Mouse (Mus musculus) CD8-positive naive resting alpha-beta T cell, adult 2 months (primary cell): ENCODE measurements around the gene Trp73.
A peak's percentile ranks its signal among the peaks of the same experiment; 100 is the strongest.

Source experiments
- DNase-seq, 2 experiments: peaks; one replicate each; pipeline ENCODE4 v3.0.0; 2022; ENCODE audit warnings: low read depth in 2 of 2, low spot score in 2 of 2

Trp73 gene

GRCm38 (mm10) chr4:154105381-154106001 lies 34.5 kb downstream of the Trp73 start:
- DNase-seq: peak; percentile 24 to 46

- DNase-seq: no peak
These were observed 36.1 kb downstream of the Trp73 start for GRCm38 (mm10) chr4:154103912-154104311.

GRCm38 (mm10) chr4:154103386-154103785 lies 36.6 kb downstream of the Trp73 start:
- no peak for DNase-seq

GRCm38 (mm10) chr4:154099361-154099760 lies 40.6 kb downstream of the Trp73 start:
- no peak for DNase-seq

GRCm38 (mm10) chr4:154096111-154096510 lies 43.9 kb downstream of the Trp73 start:
- DNase-seq: no peak

- DNase-seq: peak in 1 of 2 experiments; percentile 8
These were observed 46.8 kb downstream of the Trp73 start for GRCm38 (mm10) chr4:154093210-154093609.

GRCm38 (mm10) chr4:154091356-154091755 lies 48.7 kb downstream of the Trp73 start:
- DNase-seq: no peak

GRCm38 (mm10) chr4:154089205-154089604 lies 50.8 kb downstream of the Trp73 start:
- DNase-seq: no peak

- no peak for DNase-seq
These were observed 53.6 kb downstream of the Trp73 start for GRCm38 (mm10) chr4:154086436-154086835.

- DNase-seq: no peak
These were observed 54.2 kb downstream of the Trp73 start for GRCm38 (mm10) chr4:154085856-154086255.

GRCm38 (mm10) chr4:154081974-154082373 lies 58.0 kb downstream of the Trp73 start:
- DNase-seq: no peak

GRCm38 (mm10) chr4:154081021-154081420 lies 59.0 kb downstream of the Trp73 start:
- no peak for DNase-seq

- DNase-seq: no peak
These were observed 59.8 kb downstream of the Trp73 start for GRCm38 (mm10) chr4:154080211-154080610.

GRCm38 (mm10) chr4:154071941-154072340 lies 68.1 kb downstream of the Trp73 start:
- DNase-seq: no peak

- no peak for DNase-seq
These were observed 68.5 kb downstream of the Trp73 start for GRCm38 (mm10) chr4:154071521-154071920.

GRCm38 (mm10) chr4:154070896-154071295 lies 69.1 kb downstream of the Trp73 start:
- DNase-seq: no peak

- DNase-seq: peak in 1 of 2 experiments; percentile 2
These were observed 74.9 kb downstream of the Trp73 start for GRCm38 (mm10) chr4:154064827-154065773.

- DNase-seq: no peak
These were observed 82.3 kb downstream of the Trp73 start for GRCm38 (mm10) chr4:154057696-154058095.

- no peak for DNase-seq
These were observed 83.3 kb downstream of the Trp73 start for GRCm38 (mm10) chr4:154056661-154057060.

- no peak for DNase-seq
These were observed 84.0 kb downstream of the Trp73 start for GRCm38 (mm10) chr4:154056046-154056445.

- DNase-seq: no peak
These were observed 84.5 kb downstream of the Trp73 start for GRCm38 (mm10) chr4:154055482-154055881.

GRCm38 (mm10) chr4:154053065-154053464 lies 86.9 kb downstream of the Trp73 start:
- no peak for DNase-seq
